Mouse (Mus musculus) mesoderm, embryonic 11.5 days (tissue): ENCODE data around the gene Sac3d1.
A peak's percentile ranks its signal among the peaks of the same experiment; 100 is the strongest.
"Not testable (repeated sequence)": the region's sequence is repeated elsewhere in the genome, so short reads cannot be mapped to it uniquely, and the experiment has no call there.

Experiments used
- DNase-seq: peaks from one replicate; pipeline ENCODE4 v3.0.0-alpha.2; 2012; ENCODE audit warnings: low read depth, low spot score

The Sac3d1 gene

DNA sequence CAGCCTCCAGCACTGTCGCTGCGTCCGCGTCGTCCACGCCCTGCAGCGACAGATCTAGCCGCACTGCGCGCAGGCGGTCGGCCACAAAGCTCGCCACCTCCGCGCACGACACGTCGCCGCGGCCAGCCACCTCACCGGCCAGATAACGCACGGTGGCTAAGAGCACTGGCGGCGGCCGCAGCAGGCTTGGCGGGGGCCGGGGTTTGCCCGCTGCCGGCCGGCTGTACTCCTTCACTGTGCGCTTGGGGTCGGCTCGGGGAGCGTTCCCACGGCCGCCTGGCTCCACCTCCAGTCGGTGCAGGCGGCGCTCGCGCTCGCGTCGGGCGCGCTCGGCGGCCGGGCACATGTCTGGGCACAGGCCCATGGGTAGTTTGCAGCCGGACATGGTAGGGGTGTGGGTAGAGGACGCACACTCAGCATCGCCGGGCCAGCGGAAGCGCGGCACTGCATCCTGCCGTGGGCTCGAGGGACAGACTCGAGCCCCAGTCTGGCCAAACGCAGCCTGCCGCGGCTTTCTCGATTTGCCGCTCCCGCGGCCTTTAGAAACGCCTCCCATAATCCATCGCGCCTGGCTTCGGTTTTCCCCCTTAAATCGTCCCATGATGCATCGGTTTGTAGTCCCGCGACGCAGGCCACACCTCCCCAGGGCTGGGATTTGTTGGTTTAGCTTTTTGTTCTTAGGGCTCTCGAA is at the start of gene Sac3d1:
Gene Sac3d1, minus strand, starts transcription at position 665 of the 691 bp plus-strand sequence.
- DNase-seq, result peak; percentile 95

GRCm38 (mm10) chr19:6166750-6167149 is 48.3 kb upstream of the Sac3d1 start:
- no peak for DNase-seq

DNA sequence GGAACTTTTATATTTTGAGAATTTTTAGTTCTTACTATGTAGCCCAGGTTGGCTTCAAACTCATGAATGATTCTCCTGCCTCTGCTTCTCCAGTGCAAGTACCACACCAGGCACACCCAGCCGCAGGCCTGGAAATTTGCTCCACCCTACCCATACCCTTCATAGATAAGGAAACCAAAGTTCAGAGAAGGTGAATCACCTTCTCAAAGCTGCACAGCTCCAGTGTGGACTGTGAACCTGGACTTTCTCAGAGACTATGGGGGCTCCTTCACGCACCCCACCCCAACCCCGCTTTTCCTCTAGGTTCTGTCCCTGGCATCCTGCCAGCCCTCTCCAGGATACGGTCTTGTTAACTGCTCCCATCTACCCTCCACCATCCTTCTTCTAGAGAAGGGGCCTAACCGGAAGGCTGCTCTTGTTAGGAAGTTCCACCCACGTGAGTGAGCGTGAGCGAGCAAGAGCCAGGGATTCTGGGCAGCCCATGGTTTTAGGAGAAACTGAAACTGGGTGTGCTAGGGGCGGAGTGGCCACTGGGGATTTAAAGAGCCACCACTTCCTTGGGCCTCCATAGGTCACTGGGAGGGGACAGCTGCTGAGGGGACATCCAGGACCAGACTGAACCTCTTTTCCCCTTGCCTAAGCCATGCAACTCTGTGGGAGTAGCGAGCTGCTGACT is 45.6 kb upstream of the Sac3d1 start:
- DNase-seq, result no peak

DNA sequence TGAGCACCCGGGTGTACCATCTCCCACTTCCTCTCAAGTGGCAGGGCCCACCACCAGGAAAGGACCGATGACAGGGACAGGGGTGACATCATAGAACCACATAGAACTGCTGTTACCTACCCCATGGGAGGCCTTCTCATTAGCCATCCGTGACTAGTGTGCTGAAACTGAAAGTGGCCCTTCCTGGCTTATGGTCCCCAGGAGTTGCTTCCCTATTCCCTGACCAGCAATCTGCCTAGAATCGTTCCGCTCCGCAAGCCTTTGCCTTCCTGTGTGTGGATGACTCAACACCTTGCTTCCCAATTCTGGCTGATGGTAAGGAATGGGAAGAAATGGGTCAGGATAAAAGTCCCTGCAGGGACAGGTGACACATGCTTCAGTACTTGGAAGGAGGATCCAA is 38.8 kb upstream of the Sac3d1 start:
- no peak for DNase-seq

DNA sequence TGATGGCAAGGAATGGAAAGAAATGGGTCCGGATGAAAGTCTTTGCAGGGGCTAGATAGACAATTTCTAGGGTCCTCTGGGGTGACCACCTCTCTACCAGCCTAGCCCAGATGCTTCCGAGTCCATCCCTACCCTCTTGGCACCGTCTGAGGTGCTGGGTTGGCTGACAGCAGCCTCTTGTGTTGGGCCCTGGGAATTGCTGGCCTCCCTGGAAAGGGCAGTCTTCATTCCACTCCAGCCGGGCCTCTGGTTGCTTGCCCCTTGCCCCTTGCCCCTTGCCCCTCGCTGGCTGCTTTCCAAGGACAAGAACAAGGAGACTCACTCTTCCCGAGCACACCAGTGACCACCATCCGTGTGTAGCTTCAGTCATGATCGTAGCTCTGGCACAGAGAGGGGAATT is 37.9 kb upstream of the Sac3d1 start:
- DNase-seq, result no peak

DNA sequence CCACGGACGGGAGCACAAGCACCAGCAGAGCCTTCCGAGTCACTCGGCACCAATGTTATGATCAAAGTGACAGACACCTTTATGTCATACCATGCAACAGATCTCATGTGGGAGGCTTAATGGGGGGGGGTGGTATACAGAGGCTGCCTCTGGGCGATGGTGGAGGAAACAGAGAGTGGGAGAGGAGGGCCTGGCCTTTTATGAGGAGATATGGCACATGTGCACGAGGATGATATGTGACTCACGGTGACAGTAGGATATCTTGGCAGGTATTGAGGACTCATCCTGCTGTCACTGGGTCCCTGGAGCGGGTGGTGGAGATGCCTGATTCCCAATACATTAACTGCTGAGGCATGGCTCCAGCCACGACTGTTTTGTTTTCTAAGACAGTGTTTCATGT is 36.7 kb upstream of the Sac3d1 start:
- no peak for DNase-seq

DNA sequence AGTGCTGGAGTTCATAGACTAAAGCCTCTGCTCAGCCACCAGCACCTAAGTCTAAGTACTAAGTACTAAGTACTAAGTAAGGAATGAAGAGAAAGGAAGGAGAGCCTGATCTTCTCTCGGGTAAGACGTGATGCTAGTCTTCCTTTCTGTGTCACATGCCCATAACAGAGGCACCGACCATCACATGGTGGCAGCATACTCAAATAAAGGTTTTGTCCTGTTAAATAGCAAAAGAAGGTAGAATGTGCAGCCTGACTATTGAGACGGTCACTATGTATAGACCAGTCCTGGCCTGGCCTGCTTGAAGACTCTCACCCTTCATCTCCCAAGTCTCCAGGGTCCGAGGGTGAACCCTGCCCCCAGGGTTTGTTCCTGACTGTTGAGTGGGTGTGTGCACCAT is 26.4 kb upstream of the Sac3d1 start:
- DNase-seq, result no peak

DNA sequence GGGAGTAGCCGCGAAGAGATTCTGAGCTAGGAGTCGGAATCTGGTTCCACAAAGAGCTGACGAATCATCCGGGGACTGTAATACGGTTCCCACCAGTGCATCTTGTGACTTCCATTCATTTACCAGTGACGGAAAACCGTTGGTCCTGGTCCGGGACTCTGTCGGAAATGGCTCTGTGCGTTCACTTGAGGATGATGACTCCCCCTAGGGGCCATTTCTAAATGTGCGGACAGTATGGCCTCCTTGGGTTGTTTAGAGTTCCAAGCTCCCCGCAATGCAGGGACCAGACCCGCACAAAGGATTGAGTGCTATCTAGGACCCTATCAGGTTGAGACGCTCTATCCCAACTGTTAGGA is 22.9 kb upstream of the Sac3d1 start, which contains the start of gene Arl2:
Gene Arl2, minus strand, starts transcription at position 155 of the 356 bp plus-strand sequence.
- DNase-seq, result peak; percentile 93

DNA sequence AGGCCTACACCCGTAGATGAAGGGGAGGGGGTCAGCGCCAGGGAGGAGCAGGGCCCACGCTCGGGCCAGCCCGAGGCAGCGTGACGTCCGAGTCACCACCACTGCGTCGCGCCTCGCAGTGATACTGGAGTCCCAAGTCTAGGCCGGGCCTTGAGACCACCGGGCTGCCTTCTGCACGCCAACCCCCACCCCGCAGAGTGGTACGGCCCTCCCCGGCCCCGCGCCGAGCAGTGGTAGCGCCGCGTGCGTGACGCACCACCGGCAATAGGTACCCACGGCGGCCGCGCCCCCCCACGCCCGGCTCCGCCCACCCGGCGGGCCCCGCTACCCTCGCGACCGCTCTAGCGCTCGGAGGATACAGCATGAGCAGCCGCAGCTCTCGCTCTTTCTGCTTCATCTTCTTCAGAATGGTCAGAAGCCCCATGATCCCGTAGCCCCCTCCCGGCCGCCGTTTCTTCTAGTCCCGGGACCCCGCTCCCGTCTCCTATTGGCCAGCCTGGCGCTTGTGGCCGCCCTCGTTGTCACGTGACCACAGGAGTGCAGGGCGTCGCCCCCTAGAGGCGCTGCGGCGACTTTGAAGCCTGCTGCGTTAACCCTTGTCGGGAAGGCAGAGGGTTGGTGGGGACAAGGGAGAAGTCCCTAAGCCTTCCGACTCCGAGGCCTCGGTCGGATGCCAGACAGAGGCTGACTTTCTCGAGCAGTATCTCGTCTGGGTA is 22.4 kb upstream of the Sac3d1 start, which contains the start of gene Batf2:
Gene Batf2, plus strand, starts transcription at position 306 of the 716 bp plus-strand sequence.
- DNase-seq, result peak; percentile 97

GRCm38 (mm10) chr19:6140374-6140677 is 21.9 kb upstream of the Sac3d1 start:
- no peak for DNase-seq

DNA sequence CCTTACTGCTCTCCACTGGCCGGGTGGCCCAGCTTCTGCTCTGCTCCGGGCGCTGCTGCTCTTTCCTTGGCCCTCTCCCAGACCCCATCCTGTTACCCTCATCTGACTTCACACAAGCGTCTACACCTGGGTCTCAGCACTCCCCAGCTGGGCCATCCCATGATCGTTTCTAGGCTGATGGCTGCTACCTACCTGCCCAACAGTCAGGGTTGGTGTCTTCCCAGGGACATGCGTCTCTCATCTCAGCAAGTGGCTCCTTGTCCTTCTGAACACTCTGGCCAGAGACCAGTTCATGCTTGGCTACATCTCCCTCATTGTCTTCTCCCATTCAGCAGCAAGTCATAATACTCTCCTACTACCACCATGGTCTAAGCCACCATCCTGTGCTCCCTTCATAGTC is 21.3 kb upstream of the Sac3d1 start:
- DNase-seq, result no peak

GRCm38 (mm10) chr19:6136397-6136796 is 17.9 kb upstream of the Sac3d1 start:
- DNase-seq, result no peak

- DNase-seq, result not testable (repeated sequence)
Measured at GRCm38 (mm10) chr19:6133197-6133596, 14.7 kb upstream of the Sac3d1 start.

- no peak for DNase-seq
Measured at GRCm38 (mm10) chr19:6132171-6132827, 13.8 kb upstream of the Sac3d1 start.

- DNase-seq, result not testable (repeated sequence)
Measured at GRCm38 (mm10) chr19:6130414-6131128, 12.1 kb upstream of the Sac3d1 start.

GRCm38 (mm10) chr19:6127760-6128341 is 9.4 kb upstream of the Sac3d1 start, which contains the start of gene Snx15:
Gene Snx15 (minus strand): TSS chr19:6128304.
- peak; percentile 94 for DNase-seq

GRCm38 (mm10) chr19:6126789-6127580 is 8.5 kb upstream of the Sac3d1 start:
- no peak for DNase-seq

- DNase-seq, result peak; percentile 58
Measured at GRCm38 (mm10) chr19:6126289-6126688, 7.8 kb upstream of the Sac3d1 start.

DNA sequence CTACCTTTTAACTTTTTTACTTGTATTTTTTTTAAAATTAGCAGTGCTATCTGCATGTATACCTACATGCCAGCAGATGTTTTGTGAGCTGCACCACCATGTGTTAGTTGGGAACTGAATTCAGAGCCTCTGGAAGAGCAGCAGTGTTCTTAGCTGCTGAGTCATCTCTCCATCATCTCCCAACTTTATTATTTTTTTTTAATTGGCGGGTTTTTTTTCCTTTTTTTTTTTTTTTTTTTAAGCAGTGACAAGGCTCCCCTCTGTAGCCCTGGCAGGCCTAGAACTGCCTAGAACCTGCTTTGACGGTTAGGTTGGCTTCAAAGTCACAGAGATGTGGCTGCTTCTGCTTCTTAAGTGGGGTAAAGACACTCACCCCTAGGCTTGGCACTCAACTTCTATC is 6.4 kb upstream of the Sac3d1 start:
- DNase-seq, result no peak

- peak; percentile 70 for DNase-seq
Measured at GRCm38 (mm10) chr19:6123330-6123729, 4.9 kb upstream of the Sac3d1 start.
